Mouse (Mus musculus) gastrocnemius, postnatal 36 days (tissue): ENCODE results near the gene Boll. TPM values are rescaled to one million over a fixed set of nuclear protein-coding genes. Genes with fewer than 3 reads are reported as not detected.

ENCODE experiments used
- DNase-seq, 2 experiments: peaks; one replicate each; pipeline ENCODE4 v3.0.0; 2022
- intact Hi-C: fragments of 180-260 bp; cut with DNase I; formaldehyde crosslinking; loops from one replicate; pipeline ENCODE4 v1.15.1; 2025
- total RNA-seq, 2 experiments: library from RNA; stranded (reverse); gene quantifications; 2 replicates each; pipeline ENCODE4 v1.2.3; 2021

The Boll gene
- total RNA-seq, 2 experiments from 2014 or later = not detected

GRCm38 (mm10) chr1:55210202-55210965 is 152.9 kb downstream of the Boll start:
- DNase-seq = no peak
- intact Hi-C loops = no loop called here

DNA sequence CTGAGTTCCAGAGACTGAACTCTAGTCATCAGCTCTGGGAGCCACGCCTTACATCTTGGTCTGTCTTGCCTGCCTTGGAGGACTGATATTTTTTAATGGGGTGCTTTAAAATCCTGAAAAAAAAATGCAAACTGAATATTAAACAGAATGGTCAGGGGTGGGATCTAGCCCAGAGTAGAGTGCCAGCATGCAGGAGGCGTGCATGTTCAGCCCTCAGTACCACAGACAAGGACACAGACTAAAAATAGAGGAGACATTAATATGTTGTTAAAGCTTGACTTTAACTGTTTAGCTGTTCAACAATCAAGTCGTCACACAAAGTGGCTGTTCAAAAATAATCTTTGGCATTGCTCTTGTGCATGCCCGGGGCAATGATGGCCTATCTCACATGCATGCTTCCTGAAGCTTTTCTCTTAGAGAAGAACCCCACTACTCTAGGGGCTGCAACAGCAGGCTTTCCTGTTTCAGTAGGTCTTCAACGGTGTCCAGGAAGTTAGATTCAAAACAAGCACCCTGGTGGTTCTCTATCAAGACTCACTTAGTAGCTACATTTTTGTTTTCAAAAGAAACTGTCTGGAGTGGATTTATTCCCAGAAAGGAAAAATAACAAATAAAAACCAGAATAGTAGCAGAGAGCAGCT is 154.6 kb downstream of the Boll start:
- intact Hi-C loops = no loop called here
- DNase-seq = no peak

DNA sequence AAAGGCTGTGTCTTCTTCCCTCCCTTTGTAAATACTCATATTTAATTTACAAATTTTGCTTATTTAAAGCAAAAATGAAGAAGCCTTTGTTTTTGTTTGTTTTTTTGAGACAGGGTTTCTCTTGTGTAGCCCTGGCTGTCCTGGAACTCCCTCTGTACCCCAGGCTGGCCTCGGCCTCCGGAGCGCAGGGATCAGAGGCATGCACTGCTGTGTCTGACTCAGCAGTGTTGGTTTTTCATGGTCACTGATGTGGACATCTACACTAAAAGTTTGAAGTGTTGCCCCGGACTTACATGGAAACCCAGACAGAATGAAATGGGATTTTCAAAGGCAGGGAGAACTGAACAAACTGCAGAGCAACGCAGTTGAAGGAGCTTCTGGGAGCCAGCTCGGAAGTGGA is 155.7 kb downstream of the Boll start:
- DNase-seq = no peak
- intact Hi-C loops = no loop called here

DNA sequence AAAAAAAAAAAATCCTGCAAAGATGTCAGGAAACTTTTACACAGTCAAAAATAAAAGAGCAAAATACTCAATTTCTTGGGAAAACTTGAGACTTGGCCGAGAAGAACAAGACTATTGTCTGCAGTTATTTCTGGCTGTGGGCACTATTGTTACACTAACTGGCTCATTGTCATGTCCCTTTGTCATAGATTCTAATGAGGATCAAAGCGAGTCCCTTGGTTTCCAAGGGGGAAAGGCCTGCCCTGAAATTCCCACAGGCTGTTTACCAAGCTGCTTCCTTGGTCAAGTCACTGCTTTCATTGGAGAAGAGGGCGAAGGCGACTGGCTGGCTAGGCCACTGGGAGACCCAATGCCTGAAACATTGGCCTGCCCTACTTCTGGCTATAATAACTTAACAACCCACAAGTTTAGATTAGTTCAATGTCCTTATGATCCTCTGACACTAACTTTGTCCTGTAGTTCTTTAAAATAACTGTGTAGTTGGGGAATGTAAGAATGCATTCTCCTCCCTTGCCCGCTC is 157.4 kb downstream of the Boll start:
- no peak for DNase-seq
- intact Hi-C loops = no loop called here

- peak; percentile 33 to 39 for DNase-seq
- intact Hi-C loops = no loop called here
Measured at GRCm38 (mm10) chr1:55201850-55202752, 161.2 kb downstream of the Boll start.

GRCm38 (mm10) chr1:55198719-55199118 is 164.6 kb downstream of the Boll start:
- no peak for DNase-seq
- intact Hi-C loops = no loop called here

Other genes with a start within 250 kb of the Boll start
- 10 to 100 TPM; 36.0 to 41.8 TPM for gene Mob4, start 232.2 kb downstream of the Boll start, total RNA-seq
- gene Rftn2, start 136.7 kb downstream of the Boll start, total RNA-seq = 1 to 10 TPM; 2.9 to 3.7 TPM
- 1 to 10 TPM; 2.4 to 3.1 TPM for gene Mars2, start 126.3 kb downstream of the Boll start, total RNA-seq
- gene Plcl1, start 42.5 kb upstream of the Boll start, total RNA-seq = 1 to 10 TPM; 2.9 to 4.1 TPM